In genomic region chr11:117407196-117407595, GRCm38 (mm10) we compare ENCODE assay signal across 8 mouse cellular contexts.
DNase-seq lines count a peak whose midpoint lies in the region; ATAC-seq lines count a peak whose summit lies in the region.

No protein-coding gene starts in this region.

- peaks cover 5% of the 10 kb centered on the region; the same call in 1 of the 2 replicates for H3K9me3 ChIP-seq in kidney, embryonic 14.5 days (ENCODE audit: control insufficient read depth, low read length)
- H3K9me3 ChIP-seq in embryonic facial prominence, embryonic 13.5 days: no peaks in the 10 kb centered on the region
- no peaks in the 10 kb centered on the region for H3K9me3 ChIP-seq in hindbrain, embryonic 15.5 days
- H3K9me3 ChIP-seq in midbrain, embryonic 15.5 days: no peaks in the 10 kb centered on the region

- no peak overlapping the region for H3K27ac ChIP-seq in kidney, embryonic 14.5 days (ENCODE audit: low read depth, low read length)
- H3K27ac ChIP-seq in embryonic facial prominence, embryonic 13.5 days: peak overlapping the region; percentile 73
- peak overlapping the region; percentile 92 for H3K27ac ChIP-seq in hindbrain, embryonic 15.5 days (replicated peaks)
- H3K27ac ChIP-seq in midbrain, embryonic 15.5 days: peak overlapping the region; percentile 97

- peaks cover 18% of the 10 kb centered on the region for H3K27me3 ChIP-seq in kidney, embryonic 14.5 days (ENCODE audit: control insufficient read depth, insufficient read depth, low read length)
- peaks cover 16% of the 10 kb centered on the region for H3K27me3 ChIP-seq in embryonic facial prominence, embryonic 13.5 days
- H3K27me3 ChIP-seq in hindbrain, embryonic 15.5 days: no peaks in the 10 kb centered on the region
- no peaks in the 10 kb centered on the region for H3K27me3 ChIP-seq in midbrain, embryonic 15.5 days (replicated peaks)

- no peak for ATAC-seq in kidney, embryonic 14.5 days (ENCODE audit: low FRiP score, low TSS enrichment)
- no peak for ATAC-seq in embryonic facial prominence, embryonic 13.5 days (ENCODE audit: insufficient number of reproducible peaks, insufficient read depth, low FRiP score, low TSS enrichment, low read depth)
- ATAC-seq in hindbrain, embryonic 15.5 days (ENCODE audit: low FRiP score, low read depth): no peak; the same call in 1 of the 2 replicates
- ATAC-seq in midbrain, embryonic 15.5 days (replicated peaks): no peak

- no peak overlapping the region for H3K9ac ChIP-seq in kidney, embryonic 14.5 days (ENCODE audit: low read depth, low read length)
- H3K9ac ChIP-seq in embryonic facial prominence, embryonic 13.5 days: peak overlapping the region; percentile 64
- peak overlapping the region; percentile 39 for H3K9ac ChIP-seq in hindbrain, embryonic 15.5 days
- peak overlapping the region; percentile 44; the same call in 1 of the 2 replicates for H3K9ac ChIP-seq in midbrain, embryonic 15.5 days

- H3K4me1 ChIP-seq in kidney, embryonic 14.5 days (ENCODE audit: control insufficient read depth, insufficient read depth, low read length): peaks cover 25% of the 10 kb centered on the region
- peaks cover 46% of the 10 kb centered on the region for H3K4me1 ChIP-seq in embryonic facial prominence, embryonic 13.5 days
- H3K4me1 ChIP-seq in hindbrain, embryonic 15.5 days (replicated peaks): peaks cover 54% of the 10 kb centered on the region
- peaks cover 61% of the 10 kb centered on the region for H3K4me1 ChIP-seq in midbrain, embryonic 15.5 days

- peak overlapping the region; percentile 16; the same call in 1 of the 2 replicates for H3K4me3 ChIP-seq in kidney, embryonic 14.5 days (ENCODE audit: low read length)
- H3K4me3 ChIP-seq in embryonic facial prominence, embryonic 13.5 days: peak overlapping the region; percentile 38
- peak overlapping the region; percentile 26 for H3K4me3 ChIP-seq in hindbrain, embryonic 15.5 days
- H3K4me3 ChIP-seq in midbrain, embryonic 15.5 days: peak overlapping the region; percentile 29; the same call in 1 of the 2 replicates

- 17% methylated on average over 4 of the region's 4 CpGs for WGBS in kidney, embryonic 14.5 days
- WGBS in embryonic facial prominence, embryonic 13.5 days: 16% methylated on average over 4 of the region's 4 CpGs
- WGBS in hindbrain, embryonic 15.5 days: 10% methylated on average over 4 of the region's 4 CpGs
- WGBS in midbrain, embryonic 15.5 days: 10% methylated on average over 4 of the region's 4 CpGs

- H3K36me3 ChIP-seq in kidney, embryonic 14.5 days (ENCODE audit: control insufficient read depth, insufficient read depth, low read length): no peaks in the 10 kb centered on the region
- H3K36me3 ChIP-seq in embryonic facial prominence, embryonic 13.5 days: no peaks in the 10 kb centered on the region
- H3K36me3 ChIP-seq in hindbrain, embryonic 15.5 days: no peaks in the 10 kb centered on the region
- no peaks in the 10 kb centered on the region for H3K36me3 ChIP-seq in midbrain, embryonic 15.5 days (replicated peaks)

- no peak for DNase-seq in kidney, postnatal 10 days
- no peak for DNase-seq in adrenal gland, postnatal 14 days
- DNase-seq in gastrocnemius, adult 8-10 months (ENCODE audit: low spot score in 2 of 2): no peak
- no peak for DNase-seq in adrenal gland, postnatal 25 days

- H3K4me2 ChIP-seq in kidney, embryonic 14.5 days (replicated peaks; ENCODE audit: low read depth, low read length): peak overlapping the region; percentile 53
- H3K4me2 ChIP-seq in embryonic facial prominence, embryonic 13.5 days: peak overlapping the region; percentile 72
- peak overlapping the region; percentile 57 for H3K4me2 ChIP-seq in hindbrain, embryonic 15.5 days
- H3K4me2 ChIP-seq in midbrain, embryonic 15.5 days: peak overlapping the region; percentile 55
